Mouse (Mus musculus): ENCODE measurements around the gene Chat. TPM values are rescaled to one million over a fixed set of nuclear protein-coding genes. Genes with fewer than 3 reads are reported as not detected.

Gene Chat
- polyA plus RNA-seq, 1 experiment, result not detected

DNA sequence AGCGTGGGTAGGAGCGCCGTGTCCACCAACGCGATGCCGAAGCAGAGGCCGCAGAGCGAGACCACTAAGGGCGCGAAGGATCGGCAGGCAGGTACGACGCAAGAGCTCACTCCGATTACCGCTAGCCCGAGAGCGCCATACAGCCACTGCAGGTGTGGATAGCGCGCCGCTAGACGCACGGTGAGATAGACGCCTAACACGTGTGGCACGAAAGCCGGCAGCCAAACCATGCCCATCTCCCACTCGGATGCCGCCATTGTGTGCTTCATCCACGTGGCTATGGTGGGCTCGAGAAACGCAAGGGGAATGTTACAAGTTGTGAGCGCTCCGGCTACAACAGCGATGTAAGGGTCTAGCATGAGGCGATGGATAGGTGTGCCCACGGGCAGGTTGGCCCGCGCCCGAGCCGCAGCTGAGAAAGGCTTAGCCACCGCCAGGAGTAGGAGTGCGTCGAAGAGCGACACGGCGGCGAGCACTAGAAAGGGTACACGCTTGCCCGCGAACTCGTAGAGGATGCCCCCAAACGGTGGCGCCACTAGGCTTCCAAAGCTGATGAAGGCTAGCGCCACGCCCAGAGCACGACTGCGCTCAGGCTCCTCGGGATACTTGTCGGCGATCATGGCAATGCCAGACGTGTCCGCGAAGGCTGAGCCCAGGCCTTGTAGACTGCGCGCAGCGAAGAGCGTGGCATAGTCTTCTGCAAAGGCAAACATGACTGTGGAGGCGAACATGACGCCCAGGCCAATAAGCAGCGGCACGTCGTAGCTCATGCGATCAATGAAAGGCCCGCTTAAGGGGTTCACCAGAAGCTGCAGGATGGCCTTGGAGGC is 2.4 kb downstream of the Chat start:
- no peak overlapping the region for H3K4me3 ChIP-seq (ENCODE audit: insufficient read depth, low read length)
- TF ChIP-seq POLR2A (IDR thresholded peaks at IDR 0.05; ENCODE audit: borderline replicate concordance, low read depth, low read length), result no peak
- TF ChIP-seq CTCF (IDR thresholded peaks at IDR 0.05; ENCODE audit: low read depth, low read length), result no peak
- no peaks in the 10 kb centered on the region for H3K4me1 ChIP-seq (ENCODE audit: control insufficient read depth, insufficient read depth, low read length)
- no peak overlapping the region for H3K27ac ChIP-seq (ENCODE audit: insufficient read depth, low read depth, low read length)

DNA sequence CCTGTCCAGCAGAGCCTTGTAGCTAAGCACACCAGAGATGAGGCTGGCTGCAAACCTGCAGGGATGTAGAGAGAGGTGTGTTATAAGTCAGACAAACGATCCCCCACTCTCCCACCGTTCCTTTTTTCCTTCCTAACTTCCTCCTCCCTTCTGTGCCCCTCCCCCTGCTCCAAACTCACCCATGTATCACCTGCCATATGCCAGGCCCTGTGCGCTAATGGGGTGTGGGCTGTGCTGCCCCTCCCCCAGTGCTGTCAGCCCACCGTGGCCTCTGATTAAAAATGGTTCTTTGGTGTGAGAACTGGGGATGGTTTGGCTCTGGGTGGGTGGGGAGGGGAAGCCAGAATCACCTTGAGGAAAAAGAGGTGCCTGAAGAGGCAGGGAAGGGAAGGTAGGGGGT is 13.2 kb downstream of the Chat start:
- TF ChIP-seq POLR2A (IDR thresholded peaks at IDR 0.05; ENCODE audit: borderline replicate concordance, low read depth, low read length) (no peak), CTCF (IDR thresholded peaks at IDR 0.05; ENCODE audit: low read depth, low read length) (no peak)
- no peaks in the 10 kb centered on the region for H3K4me1 ChIP-seq (ENCODE audit: control insufficient read depth, insufficient read depth, low read length)
- no peak overlapping the region for H3K4me3 ChIP-seq (ENCODE audit: insufficient read depth, low read length)
- H3K27ac ChIP-seq (ENCODE audit: insufficient read depth, low read depth, low read length), result no peak overlapping the region

DNA sequence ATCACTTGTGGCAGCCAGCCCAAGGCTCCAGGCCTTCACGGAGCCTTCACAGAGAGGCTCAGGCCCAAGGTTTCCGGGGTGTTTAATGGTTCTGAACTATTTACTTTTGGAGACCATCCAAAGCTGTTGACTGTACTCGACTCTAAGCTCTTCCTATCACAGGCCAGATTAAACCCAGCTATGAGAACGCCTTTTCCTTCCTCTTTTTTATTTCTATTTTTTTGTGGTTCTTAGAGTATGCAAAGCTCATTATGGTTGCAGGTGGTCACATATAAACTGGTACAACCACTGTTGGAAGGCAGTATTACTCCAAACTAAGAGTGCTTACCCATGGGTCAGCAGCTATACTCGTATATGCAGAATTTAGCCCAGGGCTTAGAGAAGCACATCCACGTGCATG is 18.8 kb downstream of the Chat start:
- TF ChIP-seq POLR2A (IDR thresholded peaks at IDR 0.05; ENCODE audit: borderline replicate concordance, low read depth, low read length) (no peak), CTCF (IDR thresholded peaks at IDR 0.05; ENCODE audit: low read depth, low read length) (no peak)
- H3K4me1 ChIP-seq (ENCODE audit: control insufficient read depth, insufficient read depth, low read length), result 0 out of 2 replicates have a peak, but pooled peaks cover 2% of the 10 kb centered on the region
- H3K4me3 ChIP-seq (ENCODE audit: insufficient read depth, low read length), result no peak overlapping the region
- H3K27ac ChIP-seq (ENCODE audit: insufficient read depth, low read depth, low read length), result no peak overlapping the region

DNA sequence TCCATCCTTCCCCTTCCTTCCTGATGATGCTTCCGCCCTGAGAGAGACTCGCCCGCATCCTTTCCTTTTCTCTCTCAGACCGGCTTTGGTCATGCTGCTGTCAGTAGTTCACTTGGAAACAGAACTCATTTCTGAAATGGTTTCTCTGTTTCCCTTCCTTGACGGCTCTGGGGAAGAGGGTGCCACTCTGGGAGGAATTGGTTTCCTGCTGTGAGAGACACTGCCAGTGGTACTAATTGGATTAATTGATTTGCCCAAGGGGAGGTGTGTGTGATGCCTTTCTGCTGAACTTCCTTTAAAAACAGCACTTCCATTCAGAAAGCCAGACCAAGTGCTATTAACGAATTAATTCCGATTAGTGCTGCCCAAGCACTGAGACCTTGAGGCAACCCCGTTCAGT is 22.3 kb downstream of the Chat start:
- no peak overlapping the region for H3K4me3 ChIP-seq (ENCODE audit: insufficient read depth, low read length)
- TF ChIP-seq POLR2A (IDR thresholded peaks at IDR 0.05; ENCODE audit: borderline replicate concordance, low read depth, low read length) (no peak), CTCF (IDR thresholded peaks at IDR 0.05; ENCODE audit: low read depth, low read length) (no peak)
- 0 out of 2 replicates have a peak, but pooled peaks cover 2% of the 10 kb centered on the region for H3K4me1 ChIP-seq (ENCODE audit: control insufficient read depth, insufficient read depth, low read length)
- H3K27ac ChIP-seq (ENCODE audit: insufficient read depth, low read depth, low read length), result no peak overlapping the region

DNA sequence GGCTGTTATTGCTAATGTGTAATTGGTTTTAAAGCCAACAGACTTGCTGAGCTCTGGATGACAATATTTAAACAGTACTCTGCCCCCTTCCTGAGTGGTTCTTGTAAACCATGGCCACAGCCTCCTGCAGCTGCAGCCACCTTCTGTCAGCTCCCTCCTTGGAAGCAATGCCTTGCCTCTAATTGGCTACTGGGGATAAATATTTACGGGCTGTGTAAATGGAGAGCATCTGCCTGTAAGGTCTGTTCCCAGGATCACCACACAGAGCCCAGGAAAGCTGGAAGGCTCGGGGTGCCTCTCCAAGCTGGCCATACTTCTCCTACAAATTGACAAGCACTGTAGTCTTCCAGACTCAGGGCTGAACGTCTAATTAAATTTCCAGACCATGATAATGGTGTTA is 26.0 kb downstream of the Chat start:
- Histone ChIP-seq H3K4me1 (ENCODE audit: control insufficient read depth, insufficient read depth, low read length) (no peaks in the 10 kb centered on the region), H3K4me3 (ENCODE audit: insufficient read depth, low read length) (no peak overlapping the region), H3K27ac (ENCODE audit: insufficient read depth, low read depth, low read length) (no peak overlapping the region)
- no peak for TF ChIP-seq CTCF (IDR thresholded peaks at IDR 0.05; ENCODE audit: low read depth, low read length)
- TF ChIP-seq POLR2A (IDR thresholded peaks at IDR 0.05; ENCODE audit: borderline replicate concordance, low read depth, low read length), result no peak

DNA sequence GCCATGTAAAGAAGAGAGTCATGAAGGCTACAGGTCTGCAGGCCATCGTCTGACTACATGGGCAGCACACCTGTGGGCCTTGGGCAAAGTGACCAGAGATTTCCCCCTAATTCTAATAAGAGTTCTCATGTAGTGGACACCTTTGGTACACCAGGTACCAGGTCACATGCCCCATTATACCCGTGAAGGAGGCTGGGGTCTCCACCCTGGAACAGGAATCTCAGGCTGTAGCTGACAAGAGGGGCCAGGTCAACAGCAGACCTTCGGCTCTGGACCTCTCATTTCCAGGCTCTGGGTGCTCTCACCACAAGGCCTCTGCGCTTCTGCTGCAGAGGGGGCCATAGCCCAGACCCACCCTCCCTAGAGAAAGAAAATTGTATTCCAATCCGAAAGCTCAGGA is 26.5 kb downstream of the Chat start:
- H3K4me1 ChIP-seq (ENCODE audit: control insufficient read depth, insufficient read depth, low read length), result no peaks in the 10 kb centered on the region
- H3K4me3 ChIP-seq (ENCODE audit: insufficient read depth, low read length), result no peak overlapping the region
- TF ChIP-seq CTCF (IDR thresholded peaks at IDR 0.05; ENCODE audit: low read depth, low read length) (no peak), POLR2A (IDR thresholded peaks at IDR 0.05; ENCODE audit: borderline replicate concordance, low read depth, low read length) (no peak)
- no peak overlapping the region for H3K27ac ChIP-seq (ENCODE audit: insufficient read depth, low read depth, low read length)

DNA sequence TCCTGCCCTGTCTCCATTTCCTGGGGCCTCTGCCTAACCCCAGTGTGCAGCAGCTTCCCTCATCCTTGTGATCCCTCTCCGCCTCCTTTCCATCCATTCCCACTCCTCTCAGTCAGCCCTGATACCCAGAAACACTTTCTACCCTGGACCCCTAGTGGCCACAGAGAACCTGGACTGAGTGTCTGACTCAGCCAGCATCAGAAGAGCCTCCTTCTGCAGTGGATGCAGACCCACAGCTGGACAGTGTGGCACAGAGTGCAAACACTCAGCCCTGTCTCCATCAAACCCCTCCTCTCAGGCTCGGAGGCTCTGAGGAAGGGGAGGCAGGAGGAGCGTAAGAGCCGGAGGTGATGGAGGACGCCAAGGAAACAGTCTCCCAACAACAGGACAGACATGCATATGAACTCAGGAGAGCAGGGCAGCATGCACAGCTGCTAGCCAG is 28.4 kb downstream of the Chat start:
- TF ChIP-seq CTCF (IDR thresholded peaks at IDR 0.05; ENCODE audit: low read depth, low read length) (no peak), POLR2A (IDR thresholded peaks at IDR 0.05; ENCODE audit: borderline replicate concordance, low read depth, low read length) (no peak)
- no peaks in the 10 kb centered on the region for H3K4me1 ChIP-seq (ENCODE audit: control insufficient read depth, insufficient read depth, low read length)
- H3K27ac ChIP-seq (ENCODE audit: insufficient read depth, low read depth, low read length), result no peak overlapping the region
- no peak overlapping the region for H3K4me3 ChIP-seq (ENCODE audit: insufficient read depth, low read length)

DNA sequence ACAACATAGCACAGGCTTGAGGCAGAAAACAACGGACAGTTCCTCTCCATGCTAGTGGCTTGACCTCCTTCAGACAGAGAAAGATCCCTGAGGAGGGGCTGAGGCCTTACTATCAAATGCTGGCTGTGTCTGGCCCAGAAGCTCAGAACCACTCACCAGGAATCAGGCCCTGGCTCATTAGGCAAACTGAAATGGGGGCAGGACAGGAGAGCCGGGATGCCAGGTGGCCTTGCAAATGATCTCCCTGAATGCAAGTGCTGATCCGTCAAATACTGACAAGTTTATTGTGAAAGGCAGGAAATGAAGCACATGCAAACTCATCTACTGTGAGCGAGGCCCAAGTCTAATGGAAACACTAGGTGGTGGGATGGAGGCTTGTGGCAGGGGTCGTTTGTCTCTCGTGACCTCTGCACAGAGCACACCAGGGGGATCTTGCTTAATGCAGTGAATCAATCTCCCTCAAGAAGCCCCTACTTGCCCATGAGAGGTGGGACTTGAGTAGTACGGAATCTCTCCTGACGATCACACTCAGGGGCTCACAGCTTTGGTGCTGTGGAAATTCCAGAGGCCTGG is 36.7 kb downstream of the Chat start:
- H3K27ac ChIP-seq (ENCODE audit: insufficient read depth, low read depth, low read length), result no peak overlapping the region
- H3K4me3 ChIP-seq (ENCODE audit: insufficient read depth, low read length), result no peak overlapping the region
- TF ChIP-seq CTCF (IDR thresholded peaks at IDR 0.05; ENCODE audit: low read depth, low read length) (no peak), POLR2A (IDR thresholded peaks at IDR 0.05; ENCODE audit: borderline replicate concordance, low read depth, low read length) (no peak)
- H3K4me1 ChIP-seq (ENCODE audit: control insufficient read depth, insufficient read depth, low read length), result no peaks in the 10 kb centered on the region

DNA sequence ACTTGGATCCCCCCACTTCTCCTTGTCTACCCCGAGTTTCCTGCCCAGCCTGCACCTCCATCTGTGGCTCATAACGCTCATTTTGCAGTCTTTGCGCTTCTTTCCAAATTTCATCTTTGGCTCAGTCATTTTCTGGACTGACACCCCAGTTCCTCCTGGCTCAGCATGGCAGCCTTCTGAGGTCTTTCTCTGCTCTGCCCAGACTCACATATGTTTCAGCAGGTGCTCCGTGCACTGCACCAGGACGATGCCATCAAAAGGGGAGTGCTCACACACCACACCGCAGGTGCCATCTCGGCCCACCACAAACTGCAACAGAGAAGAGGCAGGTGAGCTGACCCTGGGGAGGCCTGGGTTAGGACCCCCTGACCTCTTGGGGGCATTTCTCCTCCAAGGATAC is 41.8 kb downstream of the Chat start:
- H3K27ac ChIP-seq (ENCODE audit: insufficient read depth, low read depth, low read length), result no peak overlapping the region
- no peaks in the 10 kb centered on the region for H3K4me1 ChIP-seq (ENCODE audit: control insufficient read depth, insufficient read depth, low read length)
- TF ChIP-seq POLR2A (IDR thresholded peaks at IDR 0.05; ENCODE audit: borderline replicate concordance, low read depth, low read length) (no peak), CTCF (IDR thresholded peaks at IDR 0.05; ENCODE audit: low read depth, low read length) (no peak)
- no peak overlapping the region for H3K4me3 ChIP-seq (ENCODE audit: insufficient read depth, low read length)

DNA sequence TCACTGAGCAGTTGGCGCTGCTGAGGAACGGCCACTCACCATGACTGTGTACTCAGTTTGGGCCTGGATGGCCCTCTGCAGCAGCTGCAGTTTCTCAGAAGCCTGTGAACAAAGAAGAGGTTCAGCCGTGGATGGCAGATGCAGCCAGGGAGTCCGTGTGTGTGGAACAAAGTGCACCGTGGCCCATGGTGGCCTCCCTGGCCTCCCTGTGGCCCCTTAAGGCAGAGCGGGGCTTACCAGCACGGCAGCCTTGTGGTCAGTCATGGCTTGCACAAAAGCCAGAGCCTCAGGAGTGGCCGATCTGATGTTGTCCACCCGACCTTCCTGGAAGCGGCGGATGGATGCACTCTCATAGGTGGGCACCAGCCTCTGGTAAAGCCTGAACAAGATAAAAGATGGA is 47.0 kb downstream of the Chat start:
- no peak overlapping the region for H3K27ac ChIP-seq (ENCODE audit: insufficient read depth, low read depth, low read length)
- TF ChIP-seq CTCF (IDR thresholded peaks at IDR 0.05; ENCODE audit: low read depth, low read length), result no peak
- TF ChIP-seq POLR2A (IDR thresholded peaks at IDR 0.05; ENCODE audit: borderline replicate concordance, low read depth, low read length), result no peak
- H3K4me1 ChIP-seq (ENCODE audit: control insufficient read depth, insufficient read depth, low read length), result no peaks in the 10 kb centered on the region
- H3K4me3 ChIP-seq (ENCODE audit: insufficient read depth, low read length), result no peak overlapping the region

Measured in bone marrow macrophage, adult 2 months (primary cell).